Mouse (Mus musculus) lung, adult 2 months (tissue): ENCODE data around the gene Prr5l.

Source experiments
- CTCF ChIP-seq: fragments of 200-500 bp; IDR thresholded peaks from 2 replicates; pipeline ENCODE4 v1.5.1; 2011; ENCODE audit warnings: mild to moderate bottlenecking, low read length, control low read depth; ENCODE audit not compliant: insufficient read depth
- POLR2A ChIP-seq: fragments of 200-500 bp; IDR thresholded peaks from 2 replicates; pipeline ENCODE4 v1.6.1; 2011; ENCODE audit warnings: low read depth, mild to moderate bottlenecking, control low read depth, low read length, borderline replicate concordance; ENCODE audit errors: extremely low read depth

DNA sequence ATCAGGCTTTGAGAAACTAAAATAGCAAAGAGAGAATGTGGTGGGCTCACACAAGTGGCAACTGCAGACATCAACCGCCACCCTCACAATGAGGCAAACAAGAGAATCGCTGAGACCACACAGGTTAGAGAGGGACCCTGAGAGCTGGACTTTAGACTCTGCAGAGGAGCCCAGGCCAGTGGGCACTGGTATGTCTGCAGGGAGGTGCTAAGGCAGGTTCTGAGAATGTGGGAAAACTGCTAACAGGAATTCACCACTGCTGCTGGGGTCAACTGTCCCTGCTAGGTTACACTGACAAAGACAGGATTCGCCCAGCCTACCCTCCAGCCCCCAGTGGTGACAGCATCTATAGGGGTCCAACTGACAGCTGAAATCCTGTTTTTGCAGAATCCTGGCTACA, 171.2 kb downstream of the Prr5l start:
- no peak for TF ChIP-seq CTCF
- no peak for TF ChIP-seq POLR2A
